Mouse (Mus musculus) adrenal gland (tissue): ENCODE results near the gene Pard3b.

Source experiments
- intact Hi-C: fragments of 180-260 bp; cut with DNase I; formaldehyde crosslinking; loops from one replicate; pipeline ENCODE4 v1.15.1; 2025

Pard3b gene

DNA sequence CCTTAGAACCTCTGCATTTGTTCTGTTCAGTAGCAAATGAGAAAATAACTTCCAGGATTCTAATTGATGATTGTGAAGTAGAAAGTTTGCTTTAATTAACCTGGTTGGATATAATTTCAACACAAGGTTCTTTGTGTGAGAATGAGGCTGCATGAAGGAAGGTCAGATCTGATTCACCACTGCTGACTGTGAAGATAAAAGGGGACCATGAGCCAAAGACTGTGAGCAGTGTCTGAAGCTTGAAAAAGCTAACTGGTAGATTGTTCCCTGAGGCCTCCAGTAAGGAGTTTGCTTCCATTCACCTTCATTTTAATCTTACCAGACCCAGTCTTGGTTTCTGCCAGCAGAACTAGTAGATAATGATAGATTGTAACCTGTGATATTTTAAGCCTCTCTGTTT is 108.9 kb downstream of the Pard3b start:
- intact Hi-C loops = no loop called here

DNA sequence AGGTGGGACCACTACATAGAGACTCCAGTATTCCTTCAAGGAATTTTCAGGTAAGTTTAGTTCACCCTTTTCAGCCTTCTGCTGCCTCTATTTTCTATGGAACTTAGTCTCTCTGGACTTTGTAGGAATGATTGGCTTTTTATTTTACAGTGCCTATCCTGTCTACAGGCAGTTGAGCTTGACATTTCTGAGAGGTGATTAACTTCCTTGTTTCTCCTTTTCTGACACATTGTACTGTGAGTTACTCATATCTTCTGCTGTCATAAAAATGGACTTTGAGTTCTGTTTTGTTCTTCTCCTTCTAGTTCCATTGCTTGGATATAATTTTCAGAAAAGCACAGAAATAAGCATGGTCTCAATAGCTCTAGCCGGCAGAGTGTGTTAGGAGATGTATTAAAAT is 112.4 kb downstream of the Pard3b start:
- intact Hi-C loops = no loop called here

DNA sequence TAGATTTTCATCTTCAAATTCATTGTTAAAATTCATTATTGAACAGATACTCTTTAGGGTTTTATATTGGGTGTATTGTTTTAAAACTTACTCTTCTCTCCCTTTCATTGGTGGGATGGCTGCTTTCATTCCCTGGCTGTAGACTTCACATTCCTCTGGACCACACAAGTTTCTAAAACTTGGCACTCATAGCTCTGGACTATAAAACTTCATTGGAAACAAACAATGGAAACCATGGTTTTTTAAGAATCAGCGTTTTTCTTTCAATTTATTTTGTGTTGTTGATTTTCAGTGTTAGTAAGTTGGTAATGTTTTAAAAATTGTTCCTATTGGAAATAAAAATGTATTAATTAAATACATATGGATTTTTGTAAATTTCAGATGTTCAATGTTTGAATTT is 118.1 kb downstream of the Pard3b start:
- intact Hi-C loops = no loop called here

DNA sequence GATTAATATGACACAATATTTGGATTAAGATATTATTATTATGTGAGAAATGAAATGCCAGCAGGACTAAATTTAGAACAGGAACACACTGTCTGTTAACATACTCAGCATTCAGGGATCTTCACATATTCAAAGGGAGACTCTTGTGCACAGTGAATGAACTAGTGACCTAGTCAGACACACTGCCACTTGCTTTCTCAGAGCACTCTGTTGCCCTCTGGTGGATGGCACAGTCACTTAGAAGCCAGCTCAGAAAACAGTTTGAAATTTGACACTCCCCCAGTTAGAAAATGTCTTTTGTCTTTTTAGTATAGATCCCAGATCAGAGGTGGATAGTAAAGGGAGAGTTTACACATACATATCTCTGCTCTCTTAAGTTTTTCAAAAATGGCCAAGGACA is 132.6 kb downstream of the Pard3b start:
- intact Hi-C loops = loop anchor here (1.0 to 2.0 kb wide), 2 partner anchors 392 to 473 kb away; no protein-coding TSS in a partner anchor

DNA sequence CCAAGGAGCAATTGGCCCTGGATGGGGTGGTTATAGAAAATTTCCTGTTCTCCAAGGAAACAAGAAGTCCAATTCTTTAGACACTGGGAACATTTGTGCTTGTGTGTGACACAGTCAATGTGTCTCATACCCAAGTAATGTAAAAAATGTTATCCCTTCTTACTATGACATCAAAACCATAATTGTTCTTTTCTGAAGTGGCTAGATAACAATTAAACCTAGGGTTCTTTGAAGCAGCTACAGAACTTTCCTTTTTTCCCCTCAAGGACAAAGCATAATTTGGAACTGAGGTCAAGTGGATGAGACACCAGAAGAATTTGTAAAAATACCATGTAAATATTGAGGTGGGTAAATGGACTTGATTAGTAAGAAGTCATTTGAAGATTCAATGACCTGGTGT is 140.1 kb downstream of the Pard3b start:
- intact Hi-C loops = no loop called here

DNA sequence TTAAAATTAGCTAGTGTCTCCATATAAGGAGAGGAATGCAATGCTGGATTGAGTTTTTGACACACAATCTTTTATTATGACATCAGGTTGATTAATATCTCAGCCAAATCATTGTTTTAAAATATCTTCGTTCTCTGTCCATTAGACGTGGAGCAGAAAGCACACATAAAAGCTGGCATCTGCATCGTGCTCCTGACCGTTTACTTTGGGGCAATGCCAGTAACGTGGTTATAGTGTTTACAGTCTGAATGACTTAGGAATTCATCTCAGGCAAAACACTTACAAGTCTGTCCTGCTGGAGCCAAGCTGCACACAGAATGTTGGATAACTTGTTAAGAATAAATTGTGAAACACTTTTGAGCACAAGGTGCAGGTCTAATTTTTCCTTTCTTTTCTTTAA is 141.3 kb downstream of the Pard3b start:
- intact Hi-C loops = no loop called here

DNA sequence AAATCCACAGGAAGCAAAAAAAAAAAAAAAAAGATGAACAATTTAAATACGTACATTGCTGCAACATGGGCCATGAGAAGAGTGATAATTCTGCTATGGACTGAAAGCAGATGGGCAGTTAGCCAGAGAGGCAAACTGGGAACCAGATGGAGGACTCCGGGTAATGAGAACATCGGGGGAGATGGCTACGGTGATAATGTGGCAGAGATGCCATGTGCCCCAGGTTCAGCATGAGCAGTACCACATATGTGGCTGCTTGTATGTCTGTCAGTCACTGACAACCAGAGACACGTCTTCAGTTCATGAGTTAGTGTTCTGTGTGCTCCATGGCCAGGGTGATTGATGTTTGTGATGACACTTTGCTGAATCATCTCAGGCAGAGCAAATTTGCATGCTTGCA is 157.7 kb downstream of the Pard3b start:
- intact Hi-C loops = no loop called here

DNA sequence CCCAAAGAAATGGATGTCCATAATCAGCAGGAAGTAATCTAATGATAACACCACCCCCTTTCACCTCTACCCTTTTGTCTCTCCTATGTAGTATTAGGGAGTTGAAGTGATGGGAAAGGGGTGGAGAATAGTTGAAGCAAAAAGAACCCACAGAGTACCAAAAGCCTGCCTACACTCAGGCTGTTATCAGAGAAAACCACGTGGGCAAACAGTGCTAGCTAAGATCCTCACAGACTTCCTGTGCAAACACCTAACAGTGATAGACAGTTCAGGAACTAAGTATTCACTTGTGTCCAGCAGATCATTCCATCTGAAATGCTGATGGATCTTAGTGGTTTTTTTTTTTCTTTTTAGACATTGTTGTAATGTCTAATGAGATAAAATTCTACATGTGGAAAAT is 181.6 kb downstream of the Pard3b start:
- intact Hi-C loops = no loop called here

DNA sequence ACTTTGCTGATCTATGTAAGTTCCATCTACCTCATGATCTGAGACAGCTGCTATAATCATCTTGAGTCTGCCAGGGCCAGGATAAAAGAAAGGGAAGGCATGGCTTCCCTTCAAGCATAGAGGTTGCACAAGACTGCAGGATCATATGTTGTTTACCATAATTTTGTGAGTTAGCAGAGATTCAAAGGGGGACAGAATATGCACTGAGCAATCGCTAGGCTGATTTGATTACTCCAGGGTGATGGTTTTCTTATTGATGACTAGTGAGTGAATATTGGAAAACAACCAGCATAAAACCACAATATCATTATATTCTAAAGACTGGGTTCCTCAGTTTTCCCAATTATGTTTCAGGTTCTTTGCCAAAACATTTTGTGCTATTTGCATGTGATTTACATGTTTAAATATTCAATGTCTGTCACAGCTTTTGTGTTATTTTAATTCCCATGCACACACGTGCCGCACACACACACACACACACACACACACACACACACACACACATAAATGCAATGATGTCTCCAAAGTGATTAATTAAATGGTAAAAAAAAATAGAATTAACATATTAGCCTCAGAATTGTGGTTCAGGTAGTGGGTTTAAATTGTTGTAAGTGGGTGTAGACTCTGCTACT is 187.1 kb downstream of the Pard3b start:
- intact Hi-C loops = no loop called here

DNA sequence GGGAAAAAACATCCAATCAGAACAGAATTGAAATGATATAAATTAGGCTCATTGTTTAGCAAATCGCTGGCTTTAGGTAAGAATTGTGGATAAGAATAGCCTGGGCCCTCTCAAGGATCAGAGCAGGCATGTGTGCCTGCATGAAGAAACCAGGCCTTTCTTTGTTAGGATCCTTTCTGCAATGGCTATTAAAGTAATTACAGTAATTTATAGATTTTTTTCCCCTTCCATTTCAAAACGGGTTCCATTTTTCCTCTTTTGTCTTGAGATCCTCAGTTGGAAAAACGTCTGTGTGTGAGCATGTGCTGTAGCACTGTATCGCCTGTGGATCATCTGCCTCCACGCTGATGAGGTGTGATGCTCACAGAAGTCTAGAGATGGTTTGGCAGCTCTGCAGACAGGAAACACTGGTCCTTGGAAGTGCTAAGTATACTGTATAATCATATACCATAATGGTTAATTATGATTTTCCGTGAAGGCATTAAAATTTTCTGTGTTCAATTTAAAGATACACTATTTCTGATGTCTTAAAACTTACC is 198.5 kb downstream of the Pard3b start:
- intact Hi-C loops = no loop called here

DNA sequence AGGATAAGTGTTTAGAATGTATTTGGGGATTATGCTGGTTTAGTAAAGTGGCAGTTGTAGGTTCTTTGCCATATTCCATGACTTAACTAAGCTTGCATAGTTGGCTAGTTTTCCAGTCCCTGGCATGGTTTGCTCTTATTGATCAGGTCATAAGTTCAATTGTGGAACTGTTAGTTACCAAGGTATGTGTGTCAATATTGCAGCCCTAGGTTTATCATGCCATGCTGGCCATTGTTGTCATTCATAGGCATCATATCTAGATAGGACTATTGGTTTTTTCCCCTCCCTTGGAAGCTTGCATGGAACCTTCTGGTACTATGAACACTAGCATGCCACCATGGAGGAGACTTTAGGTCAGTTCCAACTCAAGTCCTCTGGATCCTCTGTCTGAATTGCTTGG is 208.0 kb downstream of the Pard3b start:
- intact Hi-C loops = no loop called here

DNA sequence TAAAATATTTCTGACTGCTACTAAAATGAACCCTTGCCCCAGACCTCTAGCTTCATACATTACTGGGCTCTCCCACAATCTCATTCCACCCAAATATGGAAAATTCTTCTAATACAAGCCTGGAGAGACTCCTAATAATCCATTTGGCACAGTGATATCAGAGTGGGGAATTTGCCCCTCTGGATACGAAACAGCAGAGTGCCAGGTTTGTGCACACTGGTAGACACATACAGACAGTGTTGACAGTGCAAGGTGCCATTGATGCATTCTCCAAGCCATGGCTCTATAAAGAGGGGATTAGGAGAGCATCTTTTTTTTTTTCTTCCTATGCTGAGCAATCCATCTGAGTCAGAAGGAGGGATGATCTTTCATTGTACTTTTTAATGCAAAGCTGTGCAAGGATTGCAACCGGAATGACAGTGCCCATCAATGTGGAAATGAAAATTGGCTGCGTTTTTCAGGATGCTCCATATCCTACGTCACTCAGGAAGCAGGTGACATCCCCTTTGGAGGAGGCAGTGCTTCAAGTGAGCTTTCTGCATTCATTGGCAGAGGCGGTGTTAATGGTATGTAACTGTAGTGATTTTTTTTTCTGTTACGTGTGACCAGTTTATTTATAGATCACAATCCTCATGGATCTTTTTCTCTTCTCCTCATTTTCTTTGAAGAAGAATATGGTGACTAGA is 210.5 kb downstream of the Pard3b start:
- intact Hi-C loops = no loop called here

DNA sequence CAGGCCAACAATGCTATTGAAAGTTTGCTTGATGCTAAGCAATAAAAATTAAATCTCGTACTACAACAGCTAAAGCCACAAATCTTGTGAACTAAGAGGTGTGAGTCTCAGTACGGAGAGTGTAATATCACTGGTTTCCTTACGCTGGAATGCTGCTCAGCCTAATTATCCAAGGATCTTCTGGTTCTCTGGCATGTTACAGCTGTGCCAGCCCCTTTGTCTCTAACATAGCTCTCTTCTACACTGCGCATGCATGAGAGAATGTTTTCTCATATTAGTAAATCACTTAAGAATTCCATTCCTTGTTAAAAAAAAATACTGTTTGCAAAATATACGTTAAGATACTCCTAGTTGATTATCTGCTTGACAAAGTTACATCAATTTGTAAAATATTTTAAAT is 211.8 kb downstream of the Pard3b start:
- intact Hi-C loops = no loop called here

DNA sequence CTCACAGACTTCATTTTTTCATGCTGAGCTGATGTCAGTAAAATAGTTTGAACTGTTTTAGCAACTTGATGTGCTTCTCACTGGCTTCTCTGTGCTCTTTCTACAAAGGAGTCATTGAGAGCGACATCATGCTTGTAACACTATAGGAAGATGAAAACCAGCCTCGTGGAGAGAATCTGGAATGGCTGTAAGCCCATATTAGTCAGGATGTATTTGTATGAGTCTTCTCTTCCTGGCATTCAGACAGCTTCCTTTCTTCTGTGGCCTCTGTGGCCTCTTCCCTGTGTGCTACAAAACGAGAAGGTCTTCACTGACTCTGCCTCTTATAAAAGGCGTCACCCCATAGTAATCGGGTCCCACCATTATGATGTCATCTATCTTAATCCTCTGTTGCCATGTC is 212.6 kb downstream of the Pard3b start:
- intact Hi-C loops = no loop called here

DNA sequence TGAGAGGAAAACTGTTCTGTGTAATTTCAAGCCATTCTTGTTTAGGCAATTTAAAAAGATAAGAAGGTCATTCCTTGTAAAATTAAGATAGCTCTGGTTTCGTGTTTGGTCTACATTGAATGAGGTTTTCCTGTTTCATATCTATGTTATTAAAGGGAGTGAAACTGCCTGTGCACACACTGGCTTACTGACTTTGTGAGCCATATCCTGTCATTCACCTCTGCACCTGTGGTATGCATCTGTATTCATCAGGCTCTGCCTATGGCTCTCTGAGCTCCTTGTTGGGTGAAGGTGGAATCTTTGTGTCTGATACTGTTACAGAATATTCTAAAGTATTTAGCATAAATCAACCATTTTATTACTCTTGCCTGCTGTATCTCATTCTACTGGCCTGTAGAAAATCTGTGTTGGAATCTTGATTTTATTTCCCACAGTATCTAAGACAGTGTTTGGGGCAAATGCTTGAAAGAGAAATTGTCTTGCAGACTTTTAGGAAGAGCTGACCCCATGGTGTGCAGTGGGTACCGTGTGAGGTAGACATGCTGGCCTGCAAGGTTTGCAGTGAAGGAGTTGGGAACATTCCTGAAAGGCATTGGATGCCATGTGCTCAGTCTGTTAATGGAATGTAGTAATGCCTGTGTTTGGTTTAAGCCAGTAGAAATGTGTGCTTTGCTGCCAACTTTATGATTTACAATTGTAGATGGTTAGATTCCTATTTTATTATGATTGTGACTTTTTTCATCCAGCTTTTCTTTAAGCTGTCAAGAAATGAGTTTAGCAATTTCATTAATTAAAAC is 228.9 kb downstream of the Pard3b start:
- intact Hi-C loops = no loop called here

DNA sequence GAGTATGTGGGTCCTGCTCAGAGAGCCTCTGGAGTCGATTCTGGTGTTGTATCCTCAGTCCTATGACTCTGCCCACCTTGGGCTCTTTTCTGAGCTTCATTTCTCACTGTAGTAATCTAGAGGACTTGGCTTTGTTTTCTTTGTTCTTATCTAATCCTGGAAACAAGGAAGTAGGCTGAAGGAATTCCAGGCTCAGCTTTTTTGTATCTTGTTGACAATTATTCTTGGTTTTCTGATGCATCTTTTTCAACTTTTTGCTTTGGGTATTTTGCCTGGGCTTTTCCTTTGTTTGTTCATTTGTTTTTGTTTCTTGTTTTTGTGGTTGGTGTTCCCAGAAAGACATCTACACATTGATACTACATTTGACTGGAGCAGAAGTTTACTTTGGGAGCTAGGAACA is 236.3 kb downstream of the Pard3b start:
- intact Hi-C loops = no loop called here

DNA sequence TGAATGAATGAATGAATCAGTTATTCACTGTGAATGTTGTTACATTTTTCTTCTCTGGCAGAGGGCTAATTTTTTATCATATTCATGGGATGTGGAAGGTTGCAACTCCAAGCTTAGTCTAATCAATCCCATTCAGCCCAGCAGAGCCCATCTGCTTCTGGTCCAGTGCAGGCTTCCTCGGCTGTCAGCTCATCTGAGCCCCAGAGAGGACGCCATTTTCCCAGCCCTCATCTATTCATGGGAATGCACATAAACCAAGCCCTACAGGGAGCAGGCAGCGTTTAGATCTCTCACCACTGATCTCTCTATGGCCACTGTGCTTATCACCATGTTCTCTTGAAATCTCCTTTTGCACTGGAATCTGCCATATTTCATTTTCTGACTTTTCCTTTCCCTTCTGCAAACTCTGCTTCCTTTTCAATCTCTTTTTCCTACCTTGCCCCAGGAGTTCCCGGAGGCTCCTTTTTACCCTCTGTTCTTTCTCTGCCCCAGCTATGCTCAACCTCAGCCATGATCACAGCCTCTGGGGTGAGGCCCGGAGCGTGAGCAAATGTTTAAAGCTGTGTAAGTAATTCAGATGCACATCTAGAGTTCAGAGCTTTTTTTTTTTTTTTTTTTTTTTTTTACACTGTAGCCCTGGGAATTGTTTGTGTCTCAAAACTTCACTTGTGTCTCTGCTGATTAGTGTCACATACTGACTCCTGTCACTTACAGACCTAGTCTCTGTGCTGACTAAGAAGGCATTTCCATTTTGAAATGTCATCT is 241.3 kb downstream of the Pard3b start:
- intact Hi-C loops = no loop called here

DNA sequence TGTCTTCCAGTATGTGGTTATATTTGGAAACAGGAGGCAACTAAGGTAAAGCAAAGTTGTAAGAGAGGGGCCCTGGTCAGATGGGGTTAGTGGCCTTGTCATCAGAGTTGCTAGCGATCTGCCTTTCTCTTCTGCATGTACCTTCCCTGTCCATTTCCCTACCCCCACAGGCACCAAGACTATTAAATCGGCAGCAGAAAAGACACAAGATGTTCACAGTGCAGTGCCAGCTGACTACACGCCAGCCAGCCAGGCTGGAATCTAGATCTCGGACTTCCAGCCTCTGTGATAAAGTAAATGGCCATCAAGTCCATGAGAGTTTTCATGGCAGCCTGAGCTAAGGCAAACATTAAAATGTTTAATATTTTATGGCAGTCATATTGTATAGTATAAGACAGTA is 257.4 kb downstream of the Pard3b start:
- intact Hi-C loops = no loop called here

DNA sequence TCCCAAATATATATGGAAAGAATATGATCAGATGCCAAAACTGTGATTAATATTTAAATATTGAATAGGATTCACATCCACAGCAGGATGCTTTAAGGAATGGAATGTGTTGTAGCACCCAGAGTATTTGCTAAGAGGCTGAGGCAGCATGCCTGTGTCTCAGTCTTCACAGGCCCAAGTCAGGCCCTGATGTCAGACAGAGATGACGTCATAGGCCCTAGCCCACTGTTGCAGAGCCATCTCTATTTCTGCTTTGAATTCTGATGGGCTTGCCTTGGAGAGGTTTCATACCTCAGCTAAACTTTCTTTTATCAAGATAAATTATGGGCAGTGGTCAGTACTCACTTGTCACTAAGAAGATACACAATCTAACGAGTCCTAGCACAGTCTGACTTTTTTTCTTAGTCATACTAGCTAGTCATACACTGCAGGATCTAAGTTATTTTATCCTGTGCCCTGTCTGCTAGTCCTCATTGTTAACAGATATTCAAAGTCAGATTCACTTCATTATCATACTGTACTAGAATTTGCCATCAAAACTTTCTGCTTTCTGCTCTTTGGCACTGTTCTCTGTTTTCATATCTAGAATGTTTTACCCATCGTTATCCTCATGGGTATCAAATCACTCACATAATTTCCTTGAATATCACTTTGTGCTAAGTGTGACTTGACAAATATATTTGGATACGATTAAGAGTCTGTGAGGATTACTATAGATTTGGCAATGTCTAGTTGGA is 264.8 kb downstream of the Pard3b start:
- intact Hi-C loops = no loop called here

DNA sequence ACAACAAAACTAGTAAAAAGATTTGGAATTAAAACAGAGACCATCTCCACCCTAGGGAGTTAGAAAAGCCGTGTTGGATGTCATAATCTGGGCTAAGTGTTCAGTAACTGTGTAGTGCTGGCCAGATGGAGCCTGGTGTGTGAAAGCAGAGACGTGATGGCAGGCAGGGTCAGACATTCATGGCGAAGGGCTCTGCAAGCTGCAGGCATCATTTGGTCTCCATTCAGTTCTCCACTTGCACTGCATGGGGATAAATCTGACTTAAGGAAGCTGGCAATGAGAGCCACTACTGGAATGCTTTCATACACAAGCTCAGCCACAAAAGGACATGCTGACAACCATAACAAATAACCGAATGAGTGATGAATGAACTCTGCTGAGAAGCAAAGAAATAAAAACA is 265.4 kb downstream of the Pard3b start:
- intact Hi-C loops = no loop called here

DNA sequence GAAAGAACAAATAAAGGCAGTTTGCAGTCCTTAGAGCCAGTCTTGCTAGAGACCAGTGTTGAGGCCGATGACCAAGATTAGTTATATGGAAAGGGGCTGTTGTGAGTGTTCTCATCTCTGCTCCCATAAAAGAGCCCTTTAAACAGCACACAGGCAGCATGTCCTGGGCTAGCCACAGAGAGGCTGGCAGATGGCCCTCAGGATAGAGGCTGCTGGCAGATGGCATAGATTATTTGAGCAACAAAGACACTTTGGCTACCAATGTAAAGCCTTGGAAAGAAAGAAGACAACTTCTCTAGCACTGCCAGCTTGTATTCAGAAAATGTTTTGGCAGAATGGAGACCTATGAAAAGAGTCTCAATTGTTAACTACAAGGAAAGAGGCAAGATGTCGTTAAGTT is 274.3 kb downstream of the Pard3b start:
- intact Hi-C loops = no loop called here
